Mouse (Mus musculus): ENCODE results near the gene Vmn2r33. TPM values are rescaled to one million over a fixed set of nuclear protein-coding genes. Genes with fewer than 3 reads are reported as not detected.
"Not testable (repeated sequence)": the region's sequence is repeated elsewhere in the genome, so short reads cannot be mapped to it uniquely, and the experiment has no call there.

Vmn2r33 gene
- polyA plus RNA-seq (2016; fragmentation: Nextera tagmentation; extraction: Ambion mirVana), result not detected in 2 replicates

- H3K27me3 ChIP-seq (replicated peaks); H3K4me2 ChIP-seq; H3K9ac ChIP-seq; H3K27ac ChIP-seq (ENCODE audit: poor library complexity, severe bottlenecking); H3K36me3 ChIP-seq; H3K9me3 ChIP-seq (replicated peaks); H3K4me1 ChIP-seq (replicated peaks); ATAC-seq (ENCODE audit: insufficient number of reproducible peaks, low FRiP score); H3K4me3 ChIP-seq: not testable (repeated sequence)
These were observed at the start of gene Vmn2r33 for GRCm38 (mm10) chr7:7566686-7567085. Gene Vmn2r33, minus strand, starts transcription at chr7:7566786.

Other genes with a start within 250 kb of the Vmn2r33 start
- not detected in 2 replicates for gene Vmn2r30, start 229.2 kb downstream of the Vmn2r33 start, polyA plus RNA-seq (2016; fragmentation: Nextera tagmentation; extraction: Ambion mirVana)
- gene Gm45783, start 192.2 kb downstream of the Vmn2r33 start, polyA plus RNA-seq (2016; fragmentation: Nextera tagmentation; extraction: Ambion mirVana), result not detected in 2 replicates
- not detected in 2 replicates for gene Vmn2r31, start 167.1 kb downstream of the Vmn2r33 start, polyA plus RNA-seq (2016; fragmentation: Nextera tagmentation; extraction: Ambion mirVana)
- gene Vmn2r32, start 86.8 kb downstream of the Vmn2r33 start, polyA plus RNA-seq (2016; fragmentation: Nextera tagmentation; extraction: Ambion mirVana), result not detected in 2 replicates
- gene Vmn2r34, start 122.7 kb upstream of the Vmn2r33 start, polyA plus RNA-seq (2016; fragmentation: Nextera tagmentation; extraction: Ambion mirVana), result not detected in 2 replicates

Data from heart, embryonic 12.5 days (tissue).